Mouse (Mus musculus): ENCODE data around the gene Dao.
A peak's percentile ranks its signal among the peaks of the same experiment; 100 is the strongest.

Dao gene

GRCm38 (mm10) chr5:114003542-114003941 lies at the start of gene Dao:
Dao (plus strand) TSS chr5:114003703.
- DNase-seq = no peak

GRCm38 (mm10) chr5:113954421-113954820 lies 49.1 kb upstream of the Dao start:
- DNase-seq = peak; percentile 87

GRCm38 (mm10) chr5:113955281-113955680 lies 48.2 kb upstream of the Dao start:
- DNase-seq = no peak

- no peak for DNase-seq
Measured at GRCm38 (mm10) chr5:113955691-113956090, 47.8 kb upstream of the Dao start.

- DNase-seq = peak; percentile 88
Measured at GRCm38 (mm10) chr5:113956510-113956909, 47.0 kb upstream of the Dao start.

GRCm38 (mm10) chr5:113959039-113959438 lies 44.5 kb upstream of the Dao start:
- no peak for DNase-seq

- DNase-seq = no peak
Measured at GRCm38 (mm10) chr5:113960416-113960815, 43.1 kb upstream of the Dao start.

- DNase-seq = no peak
Measured at GRCm38 (mm10) chr5:113961776-113962175, 41.7 kb upstream of the Dao start.

GRCm38 (mm10) chr5:113964972-113965371 lies 38.5 kb upstream of the Dao start:
- DNase-seq = no peak

GRCm38 (mm10) chr5:113965659-113966185 lies 37.8 kb upstream of the Dao start:
- DNase-seq = no peak

GRCm38 (mm10) chr5:113966452-113967150 lies 36.9 kb upstream of the Dao start:
- DNase-seq = no peak

GRCm38 (mm10) chr5:113968371-113968770 lies 35.1 kb upstream of the Dao start:
- no peak for DNase-seq

GRCm38 (mm10) chr5:113971434-113971960 lies 32.0 kb upstream of the Dao start:
- DNase-seq = no peak

GRCm38 (mm10) chr5:113972589-113973515 lies 30.7 kb upstream of the Dao start:
- DNase-seq = no peak

- DNase-seq = no peak
Measured at GRCm38 (mm10) chr5:113973790-113974189, 29.7 kb upstream of the Dao start.

- no peak for DNase-seq
Measured at GRCm38 (mm10) chr5:113974576-113974975, 28.9 kb upstream of the Dao start.

GRCm38 (mm10) chr5:113975538-113976215 lies 27.8 kb upstream of the Dao start:
- DNase-seq = no peak

GRCm38 (mm10) chr5:113976597-113976996 lies 26.9 kb upstream of the Dao start:
- DNase-seq = no peak

GRCm38 (mm10) chr5:113977309-113977708 lies 26.2 kb upstream of the Dao start:
- no peak for DNase-seq

GRCm38 (mm10) chr5:113980511-113980910 lies 23.0 kb upstream of the Dao start:
- DNase-seq = no peak

GRCm38 (mm10) chr5:113981171-113981570 lies 22.3 kb upstream of the Dao start:
- no peak for DNase-seq

GRCm38 (mm10) chr5:113981843-113982242 lies 21.7 kb upstream of the Dao start:
- DNase-seq = no peak

- no peak for DNase-seq
Measured at GRCm38 (mm10) chr5:113983541-113983940, 20.0 kb upstream of the Dao start.
